Mouse (Mus musculus): ENCODE results near the gene Resf1.
"Not testable (repeated sequence)": the region's sequence is repeated elsewhere in the genome, so short reads cannot be mapped to it uniquely, and the experiment has no call there.

The Resf1 gene

DNA sequence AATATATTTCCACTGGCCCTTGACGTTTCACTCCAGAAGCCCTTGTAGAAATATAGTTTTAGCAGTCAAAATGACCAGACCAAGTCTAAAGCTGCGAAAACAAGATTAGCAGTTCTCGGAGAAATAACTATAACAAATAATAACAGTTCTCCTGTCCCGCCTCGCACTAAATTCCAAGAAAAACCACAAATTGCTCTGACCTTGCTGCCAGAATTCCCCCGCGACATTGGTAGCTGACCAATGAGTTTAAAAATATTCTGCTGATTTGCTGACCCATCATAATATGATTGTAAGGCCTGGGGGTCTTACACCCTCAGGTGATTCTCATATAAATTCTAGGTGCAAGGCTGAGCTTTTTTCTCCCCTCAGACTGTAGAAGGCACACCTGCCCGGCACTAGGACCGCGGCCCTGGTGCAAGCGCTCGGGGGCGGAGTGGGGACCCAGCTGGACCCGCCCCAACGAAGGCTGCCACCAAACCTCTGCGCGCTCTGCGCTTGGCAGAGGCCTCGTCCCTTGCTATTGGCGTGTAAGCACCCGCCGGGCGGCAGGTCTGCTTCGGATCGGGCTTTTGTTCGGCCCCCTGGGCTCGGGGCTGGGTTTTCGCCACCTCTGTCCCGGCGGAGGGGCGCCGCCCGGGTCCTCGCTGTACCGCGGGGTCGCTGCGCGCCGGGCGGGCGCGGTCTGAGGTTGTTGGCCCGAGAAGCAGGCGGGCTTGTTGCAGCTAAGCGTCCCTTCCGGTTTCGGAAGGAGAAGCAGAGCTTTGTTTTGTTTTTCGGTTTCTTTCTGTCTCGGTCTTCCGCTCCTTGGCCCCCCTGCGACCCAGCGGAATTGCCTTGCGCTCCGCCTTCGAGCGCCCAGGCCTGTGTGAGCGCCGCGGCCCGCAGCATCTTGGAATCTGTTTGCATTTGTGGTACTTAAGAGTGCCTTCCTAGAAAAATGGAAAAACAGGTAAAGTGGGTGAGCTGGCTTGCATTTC is at the start of gene Resf1:
Resf1 (plus strand) TSS at position 459 of the 977 bp plus-strand sequence.
- DNase-seq: peak; percentile 87 to 91

DNA sequence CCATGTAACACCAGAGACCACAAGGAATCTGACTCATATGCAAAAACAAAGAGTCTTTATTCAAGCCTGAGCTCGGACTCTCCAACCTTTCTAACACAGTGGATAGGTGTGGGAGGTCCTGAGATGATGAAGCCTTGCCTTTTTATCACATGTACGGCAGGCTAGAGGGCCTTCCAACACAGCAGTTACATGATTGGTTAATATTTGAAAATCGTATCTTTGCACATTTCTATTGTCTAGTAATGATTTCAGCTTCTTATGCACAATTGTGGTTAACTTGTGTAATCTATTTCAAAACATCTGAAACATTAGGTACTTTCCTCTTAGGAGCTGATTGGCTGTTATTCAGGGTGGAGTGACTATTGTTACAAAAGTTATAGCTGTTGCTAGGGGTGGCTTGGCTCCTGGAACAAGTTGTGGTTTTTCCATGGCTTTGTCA is 48.4 kb upstream of the Resf1 start:
- no peak for DNase-seq

DNA sequence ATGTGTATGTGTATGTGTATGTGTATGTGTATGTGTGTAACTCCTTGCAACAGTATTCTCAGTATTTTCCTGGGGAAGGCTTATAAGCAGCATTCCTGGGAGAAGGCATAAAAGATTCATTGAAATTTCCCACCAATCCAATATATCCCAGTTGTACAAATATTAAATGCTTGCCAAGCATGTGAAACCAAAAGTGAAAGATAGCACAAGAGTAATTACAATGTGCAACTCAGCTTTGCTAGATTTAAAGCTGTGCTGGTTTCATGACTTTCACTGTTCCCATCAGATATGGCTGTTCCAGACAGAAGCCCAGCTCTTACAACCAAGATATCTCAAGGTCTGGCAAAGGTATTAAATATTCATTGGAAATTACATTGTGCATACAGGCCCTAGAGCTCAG is 41.3 kb upstream of the Resf1 start:
- DNase-seq: no peak

DNA sequence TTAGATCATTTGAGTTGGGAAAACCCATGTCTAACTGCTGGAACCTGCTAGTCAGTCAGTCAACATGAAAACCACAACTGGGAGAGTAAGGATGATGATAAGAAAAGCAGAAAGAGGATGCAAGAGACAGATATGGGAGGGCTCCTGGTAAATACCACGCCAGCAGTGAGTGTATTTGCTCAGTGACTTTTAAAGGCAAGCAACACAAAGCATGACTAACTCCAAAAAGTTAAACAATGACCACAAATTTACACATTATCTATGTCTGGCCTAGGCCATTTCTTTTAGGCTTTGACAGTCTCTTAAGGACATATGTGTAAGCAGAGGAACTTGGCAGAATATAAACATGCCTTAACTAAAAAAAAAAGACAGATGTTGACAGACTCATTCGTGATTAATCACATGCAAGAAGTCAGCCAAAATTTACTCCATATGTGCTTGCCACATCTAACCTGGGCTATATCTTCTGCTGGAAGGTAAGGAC is 30.9 kb upstream of the Resf1 start:
- no peak for DNase-seq

DNA sequence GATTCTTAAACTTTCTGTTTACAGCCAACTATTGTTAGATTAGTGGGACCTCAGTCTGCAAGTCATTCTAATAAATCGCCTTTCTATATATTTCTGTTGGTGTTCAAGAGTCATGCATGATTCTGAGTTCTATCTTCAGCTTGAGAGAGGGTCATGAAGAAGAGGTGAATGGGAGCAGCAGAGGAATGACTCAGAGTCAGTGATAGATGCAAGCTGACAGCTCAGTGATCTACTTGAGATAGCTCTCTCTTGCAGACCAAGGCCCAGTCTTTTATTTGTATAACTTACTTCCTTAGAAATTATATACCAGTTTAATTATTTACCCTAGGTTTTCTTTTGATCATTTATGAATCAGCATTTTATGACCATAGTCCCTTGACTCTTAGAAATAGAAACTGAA is 30.3 kb upstream of the Resf1 start:
- no peak for DNase-seq

DNA sequence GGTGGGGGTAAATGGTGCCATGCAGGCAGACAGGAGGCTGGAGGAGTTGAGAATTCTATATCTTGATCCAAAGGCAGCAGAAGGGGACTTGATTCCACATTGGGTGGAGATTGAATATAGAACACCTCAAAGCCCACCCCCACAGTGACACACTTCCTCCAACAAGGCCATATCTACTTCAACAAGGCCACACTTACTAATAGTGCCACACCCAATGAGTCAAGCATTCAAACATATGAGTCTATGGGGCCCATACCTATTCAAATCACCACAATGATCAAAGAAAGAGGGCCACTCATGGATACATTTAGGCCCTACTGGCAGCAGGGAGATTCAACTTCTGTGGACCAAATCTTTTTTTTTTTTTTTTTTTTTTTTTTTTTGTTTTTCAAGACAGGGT is 28.7 kb upstream of the Resf1 start:
- no peak for DNase-seq

DNA sequence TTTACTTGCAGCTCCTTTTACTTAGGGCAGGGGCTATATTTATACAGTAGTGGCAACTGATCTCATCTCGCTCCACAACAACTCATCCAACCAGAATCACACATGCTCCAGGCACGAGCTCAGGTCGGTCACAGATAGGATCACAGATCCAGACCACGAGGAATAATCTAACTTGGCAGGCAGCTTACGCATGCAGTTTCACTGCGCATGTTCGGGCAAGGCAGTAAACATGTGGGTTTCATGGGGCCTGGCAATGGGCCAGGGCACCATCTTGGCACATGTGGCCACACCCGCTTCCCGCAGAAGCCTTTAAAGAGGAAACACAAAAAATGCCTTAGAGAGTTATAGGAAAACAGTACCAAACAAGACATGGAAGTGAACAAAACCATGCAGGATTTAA is 21.0 kb upstream of the Resf1 start:
- DNase-seq: not testable (repeated sequence)

DNA sequence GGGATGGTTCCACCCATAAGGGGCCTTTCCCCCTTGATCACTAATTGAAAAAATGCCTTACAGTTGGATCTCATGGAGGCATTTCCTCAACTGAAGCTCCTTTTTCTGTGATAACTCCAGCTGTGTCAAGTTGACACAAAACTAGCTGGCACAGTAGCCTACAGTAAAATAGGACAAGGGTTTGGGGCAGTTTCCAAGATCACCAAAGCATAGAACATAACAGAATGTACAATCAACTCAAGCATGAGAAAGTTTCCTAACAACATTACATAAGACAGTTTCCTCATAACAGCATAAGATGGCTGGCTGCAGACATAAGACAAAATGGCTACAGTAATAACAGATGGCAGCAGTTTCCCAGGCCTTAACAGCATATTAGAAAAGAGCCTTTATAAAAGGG is 6.0 kb upstream of the Resf1 start:
- not testable (repeated sequence) for DNase-seq

DNA sequence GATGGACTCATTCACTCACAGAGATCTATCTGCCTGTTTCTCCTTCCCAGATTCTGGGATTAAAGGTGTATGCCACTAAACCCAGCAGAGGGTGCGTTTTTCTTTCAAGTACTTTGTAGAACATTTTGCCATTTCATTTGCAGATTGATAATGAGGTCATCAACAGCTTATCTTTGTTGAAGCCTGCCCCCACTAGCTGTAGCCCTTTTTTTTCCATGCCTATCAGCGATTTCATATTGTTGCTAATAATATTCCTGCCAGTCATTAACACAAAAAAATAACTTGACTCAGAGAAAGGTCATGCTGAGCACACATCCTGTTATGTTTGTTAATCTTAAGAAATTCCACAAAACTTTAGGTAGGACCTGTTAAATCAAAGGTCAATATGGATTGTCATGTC is 2.1 kb upstream of the Resf1 start:
- no peak for DNase-seq

DNA sequence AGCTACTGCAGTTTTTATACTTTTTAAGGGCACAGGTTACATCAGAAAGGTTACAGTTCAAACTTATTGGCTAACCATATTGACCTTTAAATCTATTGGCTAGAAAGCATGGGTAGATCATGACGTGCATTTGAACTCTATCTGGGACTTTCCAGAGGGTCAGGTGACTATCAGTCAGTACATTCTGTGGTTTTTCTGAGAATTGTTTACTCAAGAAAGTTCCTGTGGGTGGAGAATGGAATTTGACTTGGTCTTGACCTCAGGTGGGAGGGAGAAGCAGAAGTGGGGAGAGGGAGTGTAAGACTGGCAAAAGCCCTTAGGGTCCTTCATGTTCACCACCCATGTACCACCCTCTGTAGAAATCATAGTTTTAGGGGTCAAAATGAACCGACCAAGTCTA is 1.4 kb upstream of the Resf1 start:
- no peak for DNase-seq

DNA sequence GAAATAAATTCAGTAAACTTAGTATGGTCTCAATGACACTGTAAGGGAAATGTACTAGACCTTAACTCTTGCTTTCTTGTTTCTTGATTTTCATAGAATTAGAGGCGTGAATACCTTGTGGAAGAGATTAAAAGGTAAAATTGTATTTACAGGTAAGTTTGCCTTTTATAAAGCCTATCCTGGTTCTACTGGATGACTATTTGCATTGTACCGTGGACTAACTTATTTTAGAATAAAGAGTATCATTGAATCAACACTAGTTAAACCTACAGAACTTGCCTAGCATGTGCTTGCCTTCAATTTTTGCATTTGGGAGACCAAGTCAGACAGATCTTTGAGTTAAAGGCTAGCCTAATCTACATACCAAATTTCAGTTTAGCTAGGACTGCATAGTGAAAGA is 1.0 kb downstream of the Resf1 start:
- no peak for DNase-seq

DNA sequence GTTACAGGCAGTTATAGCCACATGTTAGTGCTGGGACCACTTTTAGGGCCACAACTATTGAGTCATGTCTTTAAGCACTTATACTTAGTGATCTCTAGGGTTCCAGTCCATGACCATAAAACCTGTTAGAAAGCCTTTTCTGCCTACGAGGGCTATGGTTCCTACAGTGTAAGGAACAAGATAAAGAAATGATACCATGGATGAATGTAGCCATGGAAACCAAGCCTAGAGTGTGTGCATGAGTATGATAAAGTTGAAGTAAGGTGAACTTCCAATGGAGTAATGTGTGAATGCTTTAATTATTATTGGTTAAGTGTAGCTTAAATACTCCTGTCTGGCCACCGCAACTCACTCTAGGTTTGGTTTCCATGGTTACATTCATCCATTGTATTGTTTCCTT is 1.8 kb downstream of the Resf1 start:
- DNase-seq: no peak

DNA sequence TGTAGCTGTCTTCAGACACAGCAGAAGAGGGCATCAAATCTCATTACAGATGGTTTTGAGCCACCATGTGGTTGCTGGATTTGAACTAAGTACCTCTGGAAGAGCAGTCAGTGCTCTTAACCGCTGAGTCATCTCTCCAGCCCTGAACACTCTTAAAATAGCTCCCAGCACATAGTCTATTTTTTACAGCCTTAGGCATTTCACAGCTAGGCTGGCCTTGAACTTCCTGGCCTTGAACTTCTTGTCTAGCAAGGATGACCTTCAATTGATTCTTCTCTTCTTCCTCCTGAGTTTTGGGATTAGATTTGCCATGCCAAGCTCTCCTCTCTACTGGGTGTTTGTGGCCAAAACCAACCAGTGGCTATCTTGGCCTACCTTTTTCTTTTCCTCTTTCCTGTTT is 2.6 kb downstream of the Resf1 start:
- no peak for DNase-seq

DNA sequence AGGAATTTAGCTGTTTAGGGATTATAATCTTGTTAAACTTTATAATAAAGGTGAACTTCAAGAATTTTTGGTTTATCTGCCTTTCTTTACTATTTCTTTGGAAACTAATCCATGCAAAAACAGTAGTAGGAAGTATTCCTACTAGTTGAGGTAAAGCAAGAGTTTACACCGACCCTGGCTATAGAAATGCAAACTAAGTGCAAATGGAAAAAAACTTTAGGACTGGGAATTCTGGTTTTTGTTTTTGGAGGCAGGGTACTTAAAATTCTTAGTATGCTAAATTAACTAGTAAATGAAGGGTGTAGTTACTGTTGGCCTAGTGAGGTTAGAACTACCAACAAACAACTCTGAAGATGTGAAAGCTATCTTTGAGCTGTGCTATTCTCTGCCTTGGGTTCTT is 3.0 kb downstream of the Resf1 start:
- no peak for DNase-seq

DNA sequence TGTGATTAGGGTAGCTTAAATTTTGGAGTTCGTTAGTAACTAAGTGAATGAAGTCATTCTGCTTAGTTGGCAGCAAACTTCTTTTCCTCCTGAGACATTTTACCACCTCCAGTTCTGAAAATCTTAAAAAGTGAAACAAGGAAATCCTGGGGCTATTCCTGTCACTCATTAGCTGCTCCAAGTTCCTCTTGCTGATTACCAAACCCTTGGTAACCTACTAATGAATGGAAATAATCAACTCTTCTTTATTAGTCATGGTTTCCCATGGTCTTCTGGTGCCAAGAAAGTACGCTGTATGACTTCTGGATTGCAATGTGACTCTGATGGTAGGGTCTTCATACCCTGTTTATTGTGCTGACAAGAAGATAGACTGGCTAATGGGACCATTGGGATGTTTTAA is 5.7 kb downstream of the Resf1 start:
- no peak for DNase-seq

DNA sequence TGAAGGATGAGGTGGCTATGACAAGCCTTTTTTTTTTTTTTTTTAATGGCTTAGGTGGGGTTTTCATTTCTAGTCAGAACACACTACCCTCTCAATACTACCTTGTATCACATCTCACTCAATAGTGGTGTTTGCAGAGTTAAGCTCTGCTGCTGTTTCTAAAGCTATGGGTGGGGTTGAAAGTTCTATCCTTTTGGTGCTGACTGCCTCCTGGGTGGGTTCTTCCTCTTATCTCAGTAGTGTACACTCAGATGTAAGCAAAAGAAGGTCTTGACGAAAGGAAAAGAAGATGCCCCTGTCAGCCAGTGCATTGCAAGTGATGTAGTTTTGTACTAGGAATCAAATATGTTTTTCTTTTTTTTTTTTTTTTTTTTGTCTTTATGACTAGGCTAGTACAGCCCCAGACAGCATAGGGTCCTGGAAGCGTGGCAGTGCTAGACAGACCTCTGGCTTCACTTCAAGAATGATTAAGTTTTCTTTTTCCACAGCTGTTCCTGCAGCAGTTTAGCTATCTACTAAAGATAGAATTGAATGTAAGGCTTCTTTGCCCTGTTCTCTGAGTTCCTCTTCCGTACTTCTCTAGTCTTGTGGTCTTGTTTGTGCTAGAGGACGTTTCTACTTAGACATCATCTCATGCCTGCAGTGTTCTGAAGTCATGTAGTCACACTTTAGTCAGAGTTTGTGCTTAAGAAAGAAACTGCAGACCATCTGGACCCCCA is 14.5 kb downstream of the Resf1 start:
- DNase-seq: no peak

DNA sequence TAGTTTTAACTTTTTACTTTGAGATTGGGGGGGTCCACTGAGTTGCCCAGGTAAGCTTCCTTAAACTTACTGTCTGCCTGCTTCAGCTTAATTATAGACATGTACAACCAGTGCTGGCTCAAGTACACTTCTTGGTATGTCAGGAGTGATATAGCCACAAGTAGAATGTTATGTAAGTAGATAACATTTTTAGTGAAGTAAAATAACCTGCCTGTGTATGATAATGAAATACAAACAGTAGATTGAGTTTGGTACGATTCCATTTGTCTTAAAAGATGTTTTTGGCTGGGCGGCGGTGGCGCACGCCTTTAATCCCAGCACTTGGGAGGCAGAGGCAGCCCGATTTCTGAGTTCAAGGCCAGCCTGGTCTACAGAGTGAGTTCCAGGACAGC is 15.0 kb downstream of the Resf1 start:
- DNase-seq: no peak

DNA sequence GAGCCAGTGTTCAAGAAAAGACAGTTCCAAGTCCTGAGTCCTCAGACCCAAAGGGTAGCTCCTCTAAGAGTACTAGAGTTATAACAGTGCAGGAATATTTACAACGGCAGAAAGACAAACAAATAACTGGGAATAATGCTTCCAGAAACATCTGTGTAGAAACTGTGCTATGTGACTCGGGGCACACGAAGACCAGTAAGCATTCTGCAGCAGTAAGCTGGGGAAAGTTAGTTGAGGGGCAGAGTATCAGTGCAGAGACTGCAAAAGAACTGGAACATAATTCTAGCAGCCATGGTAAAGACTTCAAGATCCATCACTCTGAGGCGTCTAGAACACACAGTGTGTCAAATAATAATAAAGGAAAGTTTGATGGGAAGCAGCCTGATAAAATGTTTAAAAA is 19.9 kb downstream of the Resf1 start:
- DNase-seq: no peak

DNA sequence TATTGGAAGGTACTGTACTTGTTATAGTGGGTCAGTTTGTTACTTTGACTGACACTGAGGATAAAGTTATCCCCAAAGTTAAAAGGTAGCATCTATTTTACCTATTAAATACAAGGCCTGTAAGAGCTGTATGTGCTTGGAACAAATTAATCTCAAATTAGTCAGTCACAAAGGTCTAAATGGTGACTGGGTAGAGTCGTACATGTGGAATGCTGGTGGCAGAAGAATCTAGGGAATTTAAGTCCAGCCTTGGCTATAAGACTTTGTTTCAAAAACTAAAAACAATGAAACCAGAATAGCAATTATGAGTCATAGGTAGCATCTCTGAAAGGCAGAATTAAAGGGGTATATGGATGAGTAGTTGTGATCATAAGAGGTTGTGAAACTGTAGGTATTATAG is 21.1 kb downstream of the Resf1 start:
- DNase-seq: no peak

DNA sequence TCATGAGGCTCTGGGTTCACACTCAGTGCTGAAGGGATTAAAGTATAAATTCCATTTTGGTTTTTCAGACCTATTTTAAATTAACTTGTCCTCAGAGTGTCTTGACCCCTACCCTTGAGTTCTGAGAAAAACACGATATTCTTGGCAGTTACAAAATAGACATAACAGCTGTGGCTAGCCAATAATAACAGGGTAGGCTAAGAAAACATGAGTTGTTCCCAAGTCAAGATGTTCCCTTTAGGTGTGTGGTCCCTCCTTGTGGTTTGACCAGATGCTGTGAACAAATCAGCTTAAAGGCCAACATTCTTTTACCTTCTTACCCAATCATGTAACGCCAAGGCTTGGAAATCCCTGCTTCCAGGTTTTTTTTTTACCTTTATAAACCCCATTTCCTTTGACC is 23.8 kb downstream of the Resf1 start:
- peak; percentile 32 to 81 for DNase-seq

DNA sequence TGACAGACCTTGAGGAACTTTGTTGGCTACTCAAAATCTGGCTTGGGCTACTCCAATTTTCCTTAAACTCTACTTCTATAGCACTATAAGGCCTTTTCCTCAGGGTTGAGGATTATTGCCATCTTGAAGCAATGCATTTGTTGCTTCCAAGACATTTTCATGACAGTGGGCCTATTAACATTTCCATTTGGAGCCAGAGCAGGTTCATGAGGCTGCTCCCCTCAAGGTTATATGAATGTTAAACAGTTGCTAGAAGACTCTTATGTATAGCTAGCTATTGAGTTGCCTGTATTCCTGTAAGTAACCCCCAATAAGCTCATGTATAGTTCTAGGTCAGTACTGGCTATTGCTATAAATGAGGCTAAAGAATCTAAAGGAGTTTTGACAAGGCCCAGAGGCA is 28.8 kb downstream of the Resf1 start:
- no peak for DNase-seq

DNA sequence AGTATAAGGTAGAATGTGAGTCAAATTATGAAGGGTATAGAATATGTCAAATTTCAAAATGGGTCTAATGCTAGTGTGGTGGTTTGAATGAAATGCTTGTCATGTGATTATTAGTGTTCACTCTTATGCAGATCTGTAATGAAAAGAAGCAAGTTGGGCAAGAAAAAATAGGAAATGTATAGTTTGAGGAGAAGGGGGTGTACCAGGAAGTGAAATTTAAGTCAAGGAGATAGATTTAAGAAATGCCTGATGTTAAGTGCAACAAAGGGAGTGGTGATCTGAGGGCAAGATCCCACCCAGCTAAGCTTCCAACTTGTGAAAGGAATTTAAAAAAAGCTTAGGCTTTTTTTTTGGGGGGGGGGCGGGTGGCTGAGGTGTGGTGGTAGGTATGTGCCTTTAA is 29.4 kb downstream of the Resf1 start:
- DNase-seq: no peak

DNA sequence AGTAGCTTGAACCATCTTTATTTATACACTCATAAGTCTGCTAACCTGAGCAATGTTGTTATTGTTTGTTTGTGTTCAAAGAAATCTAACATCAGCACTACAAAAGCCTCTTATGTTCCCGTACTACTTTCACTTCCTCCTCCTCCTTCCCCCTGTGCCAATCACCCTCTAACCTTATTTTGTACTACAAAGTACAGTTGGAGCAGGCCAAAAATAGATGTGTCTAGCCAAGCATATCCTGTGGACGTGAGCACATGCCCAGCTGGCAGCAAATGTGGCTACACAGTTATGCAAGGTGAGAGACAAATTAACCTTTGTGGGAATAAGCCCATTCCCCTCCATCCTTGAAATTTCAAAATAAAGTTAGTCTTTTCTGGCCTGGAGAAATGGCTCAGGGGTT is 34.6 kb downstream of the Resf1 start:
- peak; percentile 89 to 94 for DNase-seq

DNA sequence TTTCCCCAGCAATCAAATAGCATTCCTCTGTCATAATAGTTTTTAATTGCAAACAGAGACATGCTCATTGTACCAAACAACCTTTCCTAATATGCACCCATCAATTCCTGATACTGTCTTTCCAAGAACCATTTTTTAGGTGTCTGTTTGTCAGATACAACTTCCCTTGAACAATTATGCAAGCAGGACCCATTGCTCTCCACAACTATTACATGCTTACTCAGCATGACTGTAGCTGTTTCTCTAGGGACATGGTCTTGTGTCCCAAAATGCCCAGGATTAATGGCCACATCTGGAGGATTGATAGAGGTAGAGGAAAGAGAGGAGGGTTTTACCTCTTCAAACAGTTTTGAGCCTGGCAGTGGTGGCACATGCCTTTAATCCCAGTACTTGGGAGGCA is 35.2 kb downstream of the Resf1 start:
- no peak for DNase-seq

All from kidney, adult 8-10 months (tissue).